Mouse (Mus musculus) olfactory bulb, adult 2 months (tissue): Measurements from ENCODE around the gene Gsg1l.

ENCODE experiments used
- CTCF ChIP-seq: fragments of 200-500 bp; IDR thresholded peaks from 2 replicates; pipeline ENCODE4 v1.5.1; 2012; ENCODE audit warnings: low read depth, mild to moderate bottlenecking, low read length, moderate library complexity; ENCODE audit not compliant: insufficient read depth
- POLR2A ChIP-seq: fragments of 200-500 bp; IDR thresholded peaks from 2 replicates; pipeline ENCODE4 v1.6.1; 2012; ENCODE audit warnings: mild to moderate bottlenecking, low read depth, low read length, moderate library complexity; ENCODE audit not compliant: insufficient read depth

- no peak for TF ChIP-seq CTCF
- TF ChIP-seq POLR2A: no peak
Measured at GRCm38 (mm10) chr7:125954356-125954878, 127.8 kb downstream of the Gsg1l start.
